Mouse (Mus musculus): ENCODE results near the gene Get4.

The Get4 gene

DNA sequence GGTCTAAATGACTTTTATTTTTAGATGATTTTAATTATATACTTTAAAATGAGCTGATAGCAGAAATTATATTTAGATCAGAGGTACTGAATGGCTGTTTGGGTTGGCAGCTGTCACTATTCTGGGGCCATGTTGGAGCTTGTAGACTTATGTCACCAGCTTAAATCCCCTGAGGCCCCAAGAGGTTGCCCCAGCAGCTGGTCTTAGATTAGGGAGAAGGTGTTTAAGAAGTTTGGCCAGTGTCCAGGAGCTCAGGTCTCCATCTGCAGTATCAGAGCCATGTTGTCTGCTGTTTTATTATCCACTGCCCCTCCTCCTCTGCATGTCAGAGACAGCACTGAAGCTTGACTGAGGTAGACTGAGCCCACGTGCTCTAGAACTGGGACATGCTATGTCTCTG, 8.7 kb upstream of the Get4 start:
- DNase-seq: no peak

GRCm38 (mm10) chr5:139247767-139248166, 4.4 kb upstream of the Get4 start:
- DNase-seq: no peak

DNA sequence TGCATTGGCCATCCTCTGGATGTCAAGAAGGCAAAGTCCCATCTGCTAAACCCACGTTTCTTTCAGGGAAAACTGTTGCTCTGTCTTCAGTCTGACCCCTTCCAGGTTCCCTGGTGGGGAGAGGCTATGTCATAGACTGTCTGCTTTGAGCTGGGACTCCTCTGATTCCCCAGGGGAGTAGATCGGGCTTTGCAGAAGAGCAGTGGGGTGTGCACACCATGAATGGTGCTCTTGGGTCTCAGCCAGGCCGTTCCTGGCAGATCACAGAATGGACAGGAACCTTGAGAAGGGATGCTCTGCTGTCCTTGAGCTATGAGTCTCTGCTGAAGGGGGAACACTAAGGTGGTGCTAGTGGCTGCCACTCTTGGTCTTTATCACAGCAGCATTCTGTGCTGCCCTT, 3.3 kb upstream of the Get4 start:
- DNase-seq: no peak

- DNase-seq: peak; percentile 49
Observed at GRCm38 (mm10) chr5:139251279-139251678, 845 bp upstream of the Get4 start.

- no peak for DNase-seq
Observed at GRCm38 (mm10) chr5:139251736-139252080, 416 bp upstream of the Get4 start.

GRCm38 (mm10) chr5:139252910-139253245, 754 bp downstream of the Get4 start:
- no peak for DNase-seq

DNA sequence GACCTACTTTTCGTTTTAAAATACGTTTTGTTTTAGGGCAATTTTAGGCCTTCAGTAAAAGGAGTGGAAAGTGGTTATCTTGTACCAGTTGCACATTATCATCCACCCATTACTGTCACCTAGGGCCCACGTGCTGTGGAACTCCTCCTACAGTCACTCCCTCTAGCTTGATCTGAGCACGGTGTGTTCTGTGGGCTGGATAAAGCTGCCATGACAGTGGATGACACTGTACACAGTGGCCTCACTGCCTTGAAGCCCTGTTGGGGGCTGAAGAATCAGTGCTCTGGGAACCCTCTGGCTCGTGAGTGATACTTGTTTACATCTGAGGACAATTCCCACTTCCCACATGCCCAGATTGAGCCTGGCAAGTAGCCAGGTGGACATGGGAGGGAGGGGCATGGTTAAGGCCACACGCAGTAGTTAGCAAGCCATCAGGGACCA, 1.2 kb downstream of the Get4 start:
- peak; percentile 76 for DNase-seq

DNA sequence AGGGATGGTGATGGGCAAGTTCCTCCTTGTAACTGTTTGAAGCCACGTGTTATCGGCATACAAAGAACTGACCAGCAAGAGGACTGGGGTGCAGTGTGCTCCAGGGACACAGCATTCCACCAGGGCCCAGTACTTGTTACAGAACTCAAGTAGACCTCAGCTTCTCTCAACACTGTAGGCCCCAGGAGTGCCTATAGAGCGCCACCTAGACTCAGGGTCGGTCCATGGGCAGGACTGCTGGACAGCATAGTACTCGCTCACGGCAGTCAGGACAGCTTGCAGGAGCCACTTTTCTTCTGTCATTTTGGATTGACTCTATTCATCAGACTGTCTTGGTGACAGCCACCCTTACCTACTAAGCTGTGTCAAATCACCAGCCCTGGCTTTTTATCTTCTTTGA, 2.8 kb downstream of the Get4 start:
- DNase-seq: peak; percentile 12

GRCm38 (mm10) chr5:139255777-139256176, 3.7 kb downstream of the Get4 start:
- peak; percentile 23 for DNase-seq

- DNase-seq: no peak
Observed at GRCm38 (mm10) chr5:139256211-139256765, 4.2 kb downstream of the Get4 start.

DNA sequence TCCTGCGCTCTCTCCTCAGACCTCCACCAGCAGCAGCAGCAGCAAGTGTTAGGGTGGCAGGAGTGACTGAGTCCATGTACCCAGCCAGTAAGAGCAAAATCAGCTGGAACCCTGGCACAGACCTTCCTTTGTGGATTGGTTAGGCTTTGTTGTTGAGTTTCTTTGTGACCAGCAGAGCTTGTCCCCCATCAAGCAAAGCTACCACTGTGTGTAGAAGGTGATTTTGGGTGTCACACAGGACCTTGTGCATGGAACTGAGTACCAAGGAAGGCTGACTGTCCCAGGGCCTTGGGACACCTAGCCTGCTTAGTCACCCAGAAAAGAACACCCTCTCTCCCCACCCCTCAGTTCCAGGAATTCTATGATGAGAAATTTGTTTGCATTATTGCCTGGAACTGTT, 5.1 kb downstream of the Get4 start:
- no peak for DNase-seq

DNA sequence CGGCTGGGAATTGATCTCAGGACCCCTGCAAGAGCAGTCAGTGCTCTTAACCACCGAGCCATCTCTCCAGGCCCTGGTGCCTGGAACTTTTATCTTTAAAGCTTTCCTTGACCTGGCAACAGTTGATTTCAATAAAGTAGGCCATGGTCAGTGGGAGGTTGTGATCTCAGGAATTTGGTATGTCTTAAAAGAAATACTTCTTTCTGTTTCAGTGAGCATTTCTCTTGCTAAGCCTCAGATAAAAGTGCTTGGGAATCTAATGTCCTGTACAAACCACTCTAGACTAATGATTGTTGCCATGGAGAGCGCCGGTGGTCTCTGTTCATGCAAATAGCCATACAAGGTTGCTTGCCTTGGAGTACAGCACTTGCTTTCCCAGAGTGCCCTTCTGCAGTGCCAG, 5.7 kb downstream of the Get4 start:
- no peak for DNase-seq

GRCm38 (mm10) chr5:139258371-139259035, 6.4 kb downstream of the Get4 start:
- no peak for DNase-seq

- DNase-seq: peak; percentile 70
Observed at GRCm38 (mm10) chr5:139259853-139260252, 7.7 kb downstream of the Get4 start.

GRCm38 (mm10) chr5:139261403-139261802, 9.3 kb downstream of the Get4 start:
- no peak for DNase-seq

- no peak for DNase-seq
Observed at GRCm38 (mm10) chr5:139267661-139268060, 15.5 kb downstream of the Get4 start.

DNA sequence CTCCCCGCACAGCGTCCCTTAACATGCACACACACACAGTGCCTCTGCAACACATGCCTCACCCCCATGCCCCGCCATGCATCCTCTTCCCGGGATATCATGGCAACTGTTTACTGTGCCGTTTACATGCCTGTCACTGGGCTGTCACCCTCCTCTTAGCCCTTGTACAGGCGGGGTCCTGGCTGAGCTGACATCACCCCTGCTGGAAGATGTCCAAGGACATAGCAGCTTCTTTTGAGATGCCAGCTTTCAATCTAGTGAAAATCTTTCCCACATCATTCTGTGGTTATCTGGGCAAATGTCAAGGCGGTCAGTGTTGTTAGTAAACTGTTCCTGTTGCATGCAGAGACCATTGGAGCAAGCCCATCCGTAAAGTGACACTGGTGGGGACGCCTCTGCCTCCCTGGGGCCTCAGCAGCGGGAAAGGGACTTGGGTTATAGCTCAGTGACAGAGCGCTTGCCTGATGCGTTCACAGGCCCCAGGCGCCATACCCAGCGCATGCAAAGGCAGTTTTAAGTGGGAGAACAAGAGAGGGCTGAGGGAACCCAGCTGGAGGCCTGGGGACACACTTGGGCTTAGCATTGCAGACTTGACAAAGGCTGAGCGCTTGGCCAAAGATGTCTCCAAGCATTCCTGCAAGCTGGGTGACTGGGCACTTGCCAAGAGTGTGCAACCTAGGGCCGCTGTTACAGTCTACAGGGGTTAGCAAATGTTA, 18.8 kb downstream of the Get4 start:
- DNase-seq: no peak

DNA sequence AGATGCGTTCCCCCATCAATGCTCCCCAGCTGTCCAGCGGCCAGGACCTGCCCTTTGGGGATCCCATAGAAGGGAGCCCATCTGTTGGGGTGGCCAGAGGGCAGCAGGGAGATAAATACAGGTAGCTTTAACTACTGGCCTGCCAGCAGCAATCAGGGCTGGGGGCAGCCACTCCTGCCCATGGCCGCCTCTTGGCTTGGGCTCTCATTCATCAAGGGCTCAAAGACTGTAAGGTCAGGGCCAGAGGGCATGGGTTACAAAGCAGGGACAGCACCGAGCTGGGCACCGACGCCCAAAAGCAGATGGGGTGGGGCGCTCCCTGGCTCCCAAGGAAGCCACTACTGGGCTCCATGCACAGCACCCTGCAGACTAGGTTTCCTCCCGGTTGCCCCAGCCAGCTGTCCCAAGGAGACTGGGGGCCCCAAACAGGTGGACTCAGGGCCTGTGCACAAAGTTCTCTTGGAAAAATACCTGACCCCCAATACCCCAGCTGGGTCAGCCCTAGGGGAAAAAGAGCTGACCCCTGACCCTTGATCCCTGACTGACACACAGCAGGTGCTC, 19.9 kb downstream of the Get4 start:
- no peak for DNase-seq

DNA sequence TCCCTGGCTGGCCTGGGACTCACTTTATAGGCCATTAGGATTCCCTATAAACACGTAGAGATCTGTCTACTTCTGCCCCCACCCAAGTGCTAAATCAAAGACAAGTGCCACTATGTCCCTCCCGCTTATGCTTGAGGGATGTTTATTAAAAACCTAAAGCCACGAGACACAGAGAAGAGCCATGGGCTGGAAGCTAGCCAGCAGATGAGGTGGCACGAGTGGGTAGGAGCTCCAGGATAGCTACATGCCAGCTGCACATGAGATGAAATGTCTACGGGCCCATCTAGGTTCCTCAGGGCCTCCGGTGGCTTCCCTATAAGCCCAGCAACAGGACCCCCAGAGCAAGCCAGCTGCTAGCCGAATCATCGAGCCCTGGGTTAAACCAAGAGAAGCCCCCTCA, 25.2 kb downstream of the Get4 start:
- DNase-seq: no peak

- DNase-seq: no peak
Observed at GRCm38 (mm10) chr5:139281373-139282112, 29.4 kb downstream of the Get4 start.

DNA sequence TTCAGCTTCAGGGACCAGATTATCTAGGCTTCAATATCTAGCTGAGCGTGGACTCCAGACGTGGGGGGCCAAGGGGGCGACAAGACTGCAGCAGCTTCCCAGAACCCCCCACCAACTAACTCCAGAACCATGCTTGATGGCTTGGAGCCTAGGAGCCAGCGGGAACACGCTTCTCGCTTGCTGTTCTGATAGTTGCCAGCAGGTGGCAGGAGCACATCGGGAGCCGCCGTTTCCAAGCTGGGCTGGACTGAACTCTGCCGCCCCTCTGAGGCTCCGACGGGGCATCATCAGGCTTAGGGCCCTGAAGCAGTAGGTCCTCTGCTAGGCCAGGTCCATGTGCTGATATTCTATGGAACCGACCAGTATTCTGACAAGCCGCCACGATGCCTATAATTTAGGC, 30.1 kb downstream of the Get4 start:
- peak; percentile 83 for DNase-seq

GRCm38 (mm10) chr5:139283460-139284180, 31.5 kb downstream of the Get4 start:
- no peak for DNase-seq
